Mouse (Mus musculus): ENCODE data around the gene Pkp2. TPM values are rescaled to one million over a fixed set of nuclear protein-coding genes. Genes with fewer than 3 reads are reported as not detected.
A peak's percentile ranks its signal among the peaks of the same experiment; 100 is the strongest.

Gene Pkp2
- polyA plus RNA-seq, 2 experiments from 2014 or later, result 0.29 TPM; not detected in 1

- no peak for ATAC-seq
Observed at GRCm38 (mm10) chr16:16261481-16261880, 48.4 kb downstream of the Pkp2 start.

GRCm38 (mm10) chr16:16262436-16262835 lies 49.3 kb downstream of the Pkp2 start:
- ATAC-seq, result no peak

GRCm38 (mm10) chr16:16272978-16273377 lies 59.9 kb downstream of the Pkp2 start:
- ATAC-seq, result no peak

- no peak for ATAC-seq
Observed at GRCm38 (mm10) chr16:16273752-16274151, 60.6 kb downstream of the Pkp2 start.

- peak; percentile 90 for ATAC-seq
Observed at GRCm38 (mm10) chr16:16302369-16303137, 89.4 kb downstream of the Pkp2 start, which contains the start of gene Yars2. TSS of gene Yars2 (plus strand) at chr16:16302965.

GRCm38 (mm10) chr16:16303138-16303827 lies 90.2 kb downstream of the Pkp2 start:
- peak; percentile 12 for ATAC-seq

GRCm38 (mm10) chr16:16303888-16304287 lies 90.8 kb downstream of the Pkp2 start:
- no peak for ATAC-seq

GRCm38 (mm10) chr16:16311319-16311718 lies 98.2 kb downstream of the Pkp2 start:
- ATAC-seq, result no peak

Other genes starting within 250 kb of the Pkp2 start
- 1 to 10 TPM; 4.9 to 5.3 TPM for gene Yars2, start 89.6 kb downstream of the Pkp2 start, polyA plus RNA-seq (2017; shearing (Covaris generic))
- gene Dnm1l, start 145.6 kb downstream of the Pkp2 start, polyA plus RNA-seq (2017; shearing (Covaris generic)), result 10 to 100 TPM; 50.8 to 52.9 TPM

All from activated CD4-positive, CD25-positive, alpha-beta regulatory T cell, adult 4 months (primary cell).